Mouse (Mus musculus) liver, postnatal 0 days (tissue): ENCODE results near the gene Ccdc3.

Experiments used
- CTCF ChIP-seq: sonication (generic); IDR thresholded peaks from 2 replicates; pipeline ENCODE4 v1.5.1; 2016; ENCODE audit warnings: antibody characterized with exemption, low read depth
- EP300 ChIP-seq: IDR thresholded peaks from 2 replicates; pipeline ENCODE4 v1.6.1; 2016; ENCODE audit warnings: antibody characterized with exemption, low read depth, mild to moderate bottlenecking

DNA sequence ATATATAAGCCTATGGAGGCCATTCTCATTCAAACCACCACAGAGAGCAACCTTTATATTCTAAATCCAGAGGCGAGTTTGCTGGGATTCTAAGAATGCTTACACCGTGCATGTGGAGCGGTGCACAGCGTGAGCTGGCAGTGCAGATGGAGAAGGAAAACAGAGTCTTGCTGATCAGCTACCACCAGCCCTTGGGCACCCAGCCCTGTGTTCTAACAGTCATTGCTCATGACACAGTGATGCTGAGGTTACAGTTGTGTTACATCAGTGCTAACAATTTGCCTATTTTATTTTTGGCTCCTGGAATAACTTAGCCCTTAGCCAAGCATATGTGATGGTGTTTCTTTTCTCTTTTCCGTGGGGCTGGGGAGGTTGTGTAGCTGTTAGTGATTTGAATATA is 42.7 kb upstream of the Ccdc3 start:
- TF ChIP-seq CTCF (no peak), EP300 (no peak)
